Mouse (Mus musculus) cerebellum, adult 9-11 months (tissue): ENCODE data around the gene Slc30a9.

Experiments used
- DNase-seq: peaks from one replicate; pipeline ENCODE4 v3.0.0; 2022

Slc30a9 gene

GRCm38 (mm10) chr5:67321656-67322268, 15.0 kb downstream of the Slc30a9 start:
- DNase-seq: no peak

DNA sequence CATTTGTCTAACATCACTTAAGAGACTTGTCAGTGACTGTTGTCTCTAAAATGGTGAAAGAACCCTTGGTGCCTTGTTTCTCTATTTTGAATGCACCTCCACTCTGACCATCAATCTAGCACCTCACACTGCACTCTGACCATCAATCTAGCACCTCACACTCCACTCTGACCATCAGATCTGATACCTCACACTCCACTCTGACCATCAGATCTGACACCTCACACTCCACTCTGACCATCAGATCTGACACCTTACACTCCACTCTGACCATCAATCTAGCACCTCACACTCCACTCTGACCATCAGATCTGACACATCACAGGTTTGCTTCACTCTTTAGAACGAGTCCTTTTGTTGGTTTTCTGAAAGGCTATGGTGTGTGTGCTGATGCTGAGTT, 17.3 kb downstream of the Slc30a9 start:
- DNase-seq: no peak

- DNase-seq: no peak
These were observed 34.1 kb downstream of the Slc30a9 start for GRCm38 (mm10) chr5:67340811-67341210.

- DNase-seq: no peak
These were observed 40.3 kb downstream of the Slc30a9 start for GRCm38 (mm10) chr5:67347060-67347459.

DNA sequence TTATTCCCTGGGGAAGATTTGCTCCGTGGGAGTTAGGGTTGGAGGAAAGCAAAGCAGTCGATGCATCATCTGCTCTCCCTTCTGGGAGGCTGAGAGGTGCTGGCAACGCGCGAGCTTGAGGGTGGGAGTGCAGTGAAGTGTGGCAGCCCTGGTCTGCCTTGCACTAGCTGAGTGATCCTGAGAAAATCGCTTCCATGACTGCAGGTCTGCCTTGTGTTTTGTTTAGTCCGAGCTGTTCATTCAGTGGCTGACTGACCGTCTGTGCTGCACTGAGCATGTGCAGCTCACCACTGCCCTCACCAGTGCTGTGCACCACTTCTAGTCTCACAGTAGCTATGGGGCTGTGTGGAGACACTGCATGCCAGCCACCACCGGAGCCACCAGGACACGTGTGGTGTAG, 42.2 kb downstream of the Slc30a9 start:
- DNase-seq: no peak

- DNase-seq: no peak
These were observed 55.6 kb downstream of the Slc30a9 start for GRCm38 (mm10) chr5:67362316-67362715.

DNA sequence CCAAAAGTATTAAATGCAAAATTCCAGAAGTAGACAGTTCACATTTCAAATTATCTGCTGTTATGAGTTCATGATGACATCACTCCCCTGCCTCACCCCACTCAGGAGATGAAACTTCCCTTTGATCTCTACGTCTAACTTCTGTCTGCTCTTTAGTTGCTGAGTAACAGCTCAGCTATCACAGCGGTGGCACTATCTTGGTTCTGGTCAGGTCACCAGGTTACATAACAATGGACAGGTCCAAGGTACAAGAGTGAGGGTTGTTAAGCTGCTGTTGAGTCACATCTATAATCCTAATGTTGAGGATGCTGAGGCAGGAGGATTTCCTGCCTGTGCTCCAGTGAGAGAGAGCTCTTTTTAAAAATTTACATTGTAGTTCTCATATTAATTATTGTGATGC, 56.2 kb downstream of the Slc30a9 start:
- no peak for DNase-seq

DNA sequence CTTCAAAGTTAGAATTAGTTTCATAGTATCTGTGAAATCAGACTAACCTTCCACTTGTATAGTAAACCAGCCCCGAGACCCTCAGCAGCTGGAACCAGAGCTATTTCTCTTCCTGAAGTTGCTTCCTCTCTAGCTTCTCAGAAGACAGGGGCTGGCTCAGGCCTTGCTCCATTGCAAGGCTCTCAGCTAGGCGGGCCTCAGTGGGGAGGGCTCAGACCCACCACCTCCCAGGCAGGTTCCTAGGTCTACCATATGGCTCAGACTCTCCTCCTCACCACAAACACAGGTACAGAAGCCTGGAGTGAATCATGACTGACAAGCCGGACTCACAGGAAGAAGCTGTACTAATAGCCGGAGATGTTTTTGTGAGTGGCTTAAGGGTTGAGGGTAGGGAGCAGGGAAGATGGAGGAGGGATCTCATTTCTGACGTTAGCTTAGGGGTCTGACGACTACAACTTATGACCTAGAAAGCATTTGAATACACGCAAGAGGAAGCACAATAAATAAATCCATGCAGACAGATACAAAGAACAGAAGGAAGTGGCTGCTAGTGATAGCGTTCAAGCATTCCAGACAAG, 70.4 kb downstream of the Slc30a9 start:
- no peak for DNase-seq

DNA sequence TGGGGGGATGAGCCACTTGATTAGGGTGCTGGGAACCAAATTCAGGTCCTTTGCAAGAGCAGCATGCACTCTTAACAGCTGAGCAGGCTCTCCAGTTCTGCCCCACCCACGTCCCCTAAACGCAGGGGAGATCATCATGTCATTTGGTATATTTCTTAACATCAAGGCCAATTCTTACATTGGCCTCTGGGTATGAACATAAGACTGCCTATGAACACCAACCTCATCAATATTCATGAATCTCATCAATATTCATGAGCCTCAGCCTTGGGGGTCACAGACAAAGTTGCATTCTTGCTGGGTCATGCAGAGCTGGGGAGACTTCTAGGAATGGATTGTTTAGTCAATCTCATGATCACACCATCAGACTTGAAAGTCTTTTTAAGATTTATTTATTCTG, 74.9 kb downstream of the Slc30a9 start:
- no peak for DNase-seq

DNA sequence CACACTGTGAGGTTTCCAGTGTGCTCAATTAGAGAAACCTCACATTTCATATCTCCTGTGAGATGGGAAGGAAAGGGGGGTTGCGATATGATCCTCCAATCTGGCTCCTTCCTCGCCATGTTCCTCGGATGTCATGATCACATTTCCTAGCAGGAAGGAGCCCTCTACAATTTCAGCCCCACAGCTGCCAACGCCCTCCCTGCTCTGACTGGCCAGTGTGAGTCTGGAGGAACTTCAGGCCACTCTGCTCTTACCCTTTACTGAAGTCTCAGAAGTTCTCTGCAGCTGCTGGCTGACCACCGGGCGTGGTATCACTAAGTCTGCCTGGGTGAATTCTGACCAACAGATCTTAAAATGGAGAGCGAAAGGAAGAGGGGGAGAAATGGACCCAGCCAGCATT, 75.8 kb downstream of the Slc30a9 start:
- DNase-seq: no peak

- DNase-seq: no peak
These were observed 87.2 kb downstream of the Slc30a9 start for GRCm38 (mm10) chr5:67393951-67394350.

DNA sequence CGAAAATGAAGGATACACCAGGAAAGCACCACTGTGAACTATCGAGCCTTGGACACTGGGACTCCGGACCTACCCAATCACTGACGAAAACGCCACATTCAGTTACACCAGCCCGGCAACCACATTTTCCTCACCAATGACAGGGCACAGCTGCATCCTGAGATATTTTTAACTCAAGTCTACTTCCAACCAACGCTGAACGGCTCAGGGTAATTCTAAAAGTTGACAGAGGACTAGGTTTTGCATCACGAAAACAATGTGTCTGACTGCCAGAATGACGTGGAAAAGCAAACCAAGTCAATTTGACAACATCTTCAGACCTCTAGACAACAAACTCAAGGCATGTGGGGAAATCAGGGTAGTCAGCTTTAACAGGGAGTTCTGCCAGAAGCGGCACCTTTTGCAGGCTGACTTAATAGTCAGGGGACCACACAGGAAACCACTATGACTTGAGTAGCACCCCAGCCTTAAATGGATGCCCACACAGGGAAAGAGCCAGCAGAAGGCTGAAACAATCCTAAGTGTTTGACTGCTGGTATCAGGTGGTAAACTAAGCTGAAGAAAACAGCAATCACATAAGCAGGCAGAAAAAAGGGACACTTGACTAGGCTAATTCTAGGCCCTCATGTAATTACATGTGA, 88.6 kb downstream of the Slc30a9 start:
- no peak for DNase-seq

DNA sequence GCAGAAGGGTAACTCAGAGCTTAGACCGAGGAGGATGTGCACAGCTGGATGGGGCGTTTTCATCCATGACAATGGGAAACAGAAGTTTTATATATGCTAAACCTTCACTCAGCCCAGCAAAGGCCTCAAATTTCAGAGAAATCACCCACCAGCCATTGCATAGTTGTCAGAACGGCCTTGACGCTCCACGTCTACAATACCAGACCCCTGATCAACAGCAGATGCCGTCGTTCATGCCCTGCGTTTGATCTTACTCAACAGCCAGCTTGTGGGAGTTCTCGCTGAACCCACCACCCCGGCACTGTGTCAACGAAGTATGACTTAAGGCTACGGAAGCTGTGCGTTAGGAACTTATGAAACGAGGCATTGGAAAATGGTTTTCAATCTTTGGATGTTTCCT, 90.4 kb downstream of the Slc30a9 start:
- no peak for DNase-seq

DNA sequence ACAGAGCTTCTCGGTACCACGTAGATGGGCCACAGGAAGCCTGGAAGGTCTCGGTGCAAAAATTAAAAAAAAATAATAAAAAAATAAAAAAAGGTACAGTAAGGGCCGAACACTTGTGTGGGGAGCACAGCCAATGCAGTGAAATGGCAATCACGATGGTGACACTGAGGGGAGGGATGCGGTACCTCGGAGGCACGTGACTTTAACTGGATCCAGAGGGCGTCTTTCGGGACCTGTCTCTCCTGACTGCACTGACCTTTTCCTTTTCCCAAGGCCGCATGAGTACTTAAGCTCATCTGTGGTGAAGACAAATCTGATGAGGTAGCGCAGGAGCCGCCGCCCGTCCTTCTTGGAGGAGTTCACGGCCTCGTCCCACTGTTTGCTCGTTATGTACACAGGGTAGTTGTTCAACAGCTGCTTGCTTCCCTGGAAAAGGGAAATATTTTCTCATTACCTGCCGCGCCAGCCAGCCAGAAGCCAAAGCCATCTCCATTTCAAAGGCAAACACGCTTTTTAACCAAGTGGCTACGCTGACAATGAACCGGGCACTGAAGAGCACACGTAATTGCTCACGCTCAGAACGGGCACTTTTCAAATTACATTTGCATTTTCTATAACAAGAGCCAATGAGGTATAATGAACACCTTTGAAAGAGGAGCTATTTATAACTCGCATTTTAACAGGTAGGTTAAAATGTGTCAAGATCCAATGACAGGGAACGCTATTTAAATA, 93.3 kb downstream of the Slc30a9 start:
- no peak for DNase-seq

DNA sequence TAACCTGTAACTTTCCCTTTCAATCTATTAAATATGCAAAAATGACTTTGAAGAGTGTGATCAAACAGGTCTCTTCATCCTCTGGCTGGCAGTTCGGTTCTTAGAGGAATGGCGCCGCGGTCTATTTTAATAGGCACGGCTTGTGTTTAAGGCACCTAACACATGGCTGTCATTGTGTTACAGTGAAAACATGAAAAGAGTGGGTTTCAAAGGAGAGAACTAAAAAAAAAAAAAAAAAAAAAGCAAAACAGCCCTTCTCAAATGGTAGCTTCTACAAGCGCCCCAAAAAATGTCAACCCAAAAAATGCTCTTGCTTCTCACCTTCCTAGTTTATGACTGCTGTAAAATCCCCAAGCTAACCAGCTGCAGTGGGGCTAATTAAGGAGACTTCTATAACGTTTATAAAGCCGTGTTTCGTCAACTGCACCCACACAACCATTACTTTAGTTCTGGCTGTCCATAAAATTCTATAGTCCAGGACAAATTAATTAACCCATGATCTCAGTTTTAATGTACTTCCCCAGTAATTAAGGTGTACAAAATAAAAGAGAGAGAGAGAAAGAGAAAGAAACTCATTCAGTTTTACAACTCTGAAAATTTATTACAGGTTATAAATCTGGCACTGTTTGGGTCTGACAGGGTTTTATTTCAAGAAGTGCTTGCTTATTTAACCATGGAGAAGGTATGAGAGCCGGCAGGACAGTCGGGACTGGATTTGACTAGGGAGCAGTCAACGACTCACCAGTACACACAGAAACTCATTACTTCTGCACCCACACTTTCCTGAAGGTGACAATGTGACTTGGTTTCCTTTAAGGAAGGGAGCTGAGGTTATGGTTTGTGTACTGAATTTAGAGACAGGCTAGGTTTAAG, 94.1 kb downstream of the Slc30a9 start:
- DNase-seq: no peak

DNA sequence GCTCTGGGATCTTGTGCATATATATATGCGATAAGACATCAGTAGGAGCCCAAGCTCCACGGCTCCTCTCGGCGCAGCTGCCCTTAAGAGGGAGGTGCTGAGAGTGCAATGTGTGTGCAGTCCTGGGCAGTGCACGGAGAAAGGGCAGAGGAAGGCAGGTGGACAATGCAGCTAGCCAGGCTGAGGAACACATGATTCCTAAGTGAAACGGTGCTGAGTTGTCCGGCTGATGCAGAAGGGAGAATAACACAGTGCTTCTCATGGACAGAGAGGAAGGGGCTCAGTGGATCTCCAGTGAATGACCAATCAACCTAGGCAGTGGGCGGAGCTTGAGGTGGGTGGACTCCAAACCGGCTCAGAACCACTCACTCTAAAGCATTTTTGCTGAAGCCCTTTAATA, 94.9 kb downstream of the Slc30a9 start:
- DNase-seq: no peak

- no peak for DNase-seq
These were observed 97.6 kb downstream of the Slc30a9 start for GRCm38 (mm10) chr5:67404380-67404779.

GRCm38 (mm10) chr5:67404919-67405318, 98.2 kb downstream of the Slc30a9 start:
- DNase-seq: no peak
